Mouse (Mus musculus) ovary, postnatal 36 days (tissue): ENCODE measurements around the gene Sh3glb1.
A peak's percentile ranks its signal among the peaks of the same experiment; 100 is the strongest.

Source experiments
- DNase-seq: peaks from one replicate; pipeline ENCODE4 v3.0.0; 2022; ENCODE audit warnings: low spot score, mixed read lengths

Sh3glb1 gene

DNA sequence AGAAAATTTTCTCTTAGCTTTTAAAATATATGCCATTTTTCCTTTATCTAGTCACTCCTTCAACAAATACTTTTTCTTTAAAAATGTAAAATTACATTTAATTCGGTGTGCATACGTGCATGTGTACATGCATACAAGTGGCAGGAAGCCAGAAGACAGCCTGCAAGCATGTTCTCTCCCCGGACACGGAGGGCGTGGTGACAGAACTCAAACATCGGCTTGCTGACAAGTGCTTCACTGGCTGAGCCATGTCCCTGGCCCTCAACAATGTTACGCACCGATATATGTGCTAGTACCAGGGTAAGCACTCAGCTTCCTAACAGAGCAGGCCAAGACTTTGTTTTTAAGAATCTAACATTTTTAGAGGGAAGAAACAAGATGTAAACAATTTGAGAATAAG is 5.5 kb downstream of the Sh3glb1 start:
- no peak for DNase-seq

- DNase-seq = peak; percentile 44
These were observed 6.0 kb downstream of the Sh3glb1 start for GRCm38 (mm10) chr3:144714126-144714525.

GRCm38 (mm10) chr3:144711607-144712206 is 8.4 kb downstream of the Sh3glb1 start:
- no peak for DNase-seq

DNA sequence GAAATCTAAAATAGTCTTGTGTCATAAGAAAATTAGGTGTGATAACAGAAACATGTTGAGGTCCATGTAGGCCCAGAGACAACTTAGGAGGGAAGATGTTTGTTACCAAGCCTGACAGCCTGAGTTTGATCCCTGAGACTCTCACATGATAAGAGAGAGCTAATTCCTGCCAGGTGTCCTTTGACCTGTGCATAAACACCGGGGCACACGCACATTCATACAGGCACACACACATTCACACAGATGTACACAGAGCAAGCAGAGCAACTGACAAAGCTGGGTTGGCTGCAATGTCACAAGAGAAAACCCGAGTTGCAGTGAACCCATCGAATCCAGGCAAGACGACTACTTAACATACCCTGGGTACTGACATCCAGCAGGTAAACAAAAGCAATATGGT is 11.5 kb downstream of the Sh3glb1 start:
- DNase-seq = no peak

DNA sequence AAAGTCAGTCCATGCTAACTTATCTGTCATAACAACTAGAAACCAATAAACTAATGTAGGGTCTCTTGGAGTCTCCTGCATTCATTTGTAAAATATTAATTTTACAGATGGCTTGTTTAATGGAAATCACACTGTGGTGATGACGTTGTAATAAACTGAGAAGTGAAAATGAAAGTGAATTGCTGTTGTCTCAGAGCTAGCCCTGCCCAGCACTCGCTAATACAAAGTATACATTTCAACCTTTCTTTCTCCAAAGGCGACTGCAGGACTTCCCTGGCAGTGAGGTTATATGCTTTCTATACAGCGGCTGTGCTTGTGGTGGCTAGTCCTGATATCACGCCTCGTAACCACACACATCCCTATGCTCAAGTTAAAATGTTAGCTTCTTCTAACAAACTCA is 16.2 kb downstream of the Sh3glb1 start:
- DNase-seq = no peak

GRCm38 (mm10) chr3:144698790-144699433 is 21.2 kb downstream of the Sh3glb1 start:
- no peak for DNase-seq

- no peak for DNase-seq
These were observed 22.2 kb downstream of the Sh3glb1 start for GRCm38 (mm10) chr3:144697942-144698341.

- no peak for DNase-seq
These were observed 23.0 kb downstream of the Sh3glb1 start for GRCm38 (mm10) chr3:144697154-144697553.

GRCm38 (mm10) chr3:144694941-144695340 is 25.2 kb downstream of the Sh3glb1 start:
- no peak for DNase-seq

- no peak for DNase-seq
These were observed 26.1 kb downstream of the Sh3glb1 start for GRCm38 (mm10) chr3:144694040-144694439.

DNA sequence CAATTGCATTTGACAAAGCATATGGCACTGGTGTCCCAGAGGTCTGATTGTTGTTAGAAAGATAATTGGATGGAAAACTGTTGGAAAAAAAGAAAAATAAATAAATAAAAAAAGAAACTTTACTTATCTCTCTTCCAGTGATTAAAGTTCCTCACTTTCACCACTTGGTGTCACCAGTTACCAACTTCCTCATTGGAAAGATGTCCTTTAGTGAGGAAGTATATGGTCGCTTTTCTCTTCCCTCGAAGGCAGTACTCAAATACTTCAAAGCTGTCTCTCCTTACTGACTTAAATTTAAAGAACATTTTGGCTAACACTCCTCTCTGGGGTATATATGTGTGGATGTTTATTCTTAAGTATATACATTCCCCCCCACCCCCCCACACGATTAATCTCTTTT is 28.1 kb downstream of the Sh3glb1 start:
- DNase-seq = no peak

DNA sequence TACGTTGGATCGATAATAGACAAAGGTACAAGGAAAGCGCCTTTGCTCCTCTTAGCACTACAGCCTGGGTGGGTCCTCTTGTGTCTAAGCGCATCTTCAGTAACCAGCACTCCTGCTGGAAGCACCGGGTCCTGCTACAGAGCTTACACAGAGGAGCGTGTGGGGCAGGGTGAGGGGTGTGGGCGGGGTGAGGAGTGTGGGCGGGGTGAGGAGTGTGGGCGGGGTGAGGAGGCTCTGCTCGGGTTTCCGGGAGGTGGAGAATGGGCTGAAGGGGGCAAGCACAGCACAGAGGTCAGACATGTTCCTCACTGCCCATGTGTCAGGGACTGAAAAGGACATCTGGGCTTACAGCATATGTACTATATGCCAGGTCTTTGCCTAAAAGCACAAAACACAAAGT is 30.9 kb downstream of the Sh3glb1 start:
- no peak for DNase-seq

- no peak for DNase-seq
These were observed 31.9 kb downstream of the Sh3glb1 start for GRCm38 (mm10) chr3:144688284-144688683.

- DNase-seq = no peak
These were observed 32.5 kb downstream of the Sh3glb1 start for GRCm38 (mm10) chr3:144687618-144688017.

- no peak for DNase-seq
These were observed 34.0 kb downstream of the Sh3glb1 start for GRCm38 (mm10) chr3:144686146-144686545.

DNA sequence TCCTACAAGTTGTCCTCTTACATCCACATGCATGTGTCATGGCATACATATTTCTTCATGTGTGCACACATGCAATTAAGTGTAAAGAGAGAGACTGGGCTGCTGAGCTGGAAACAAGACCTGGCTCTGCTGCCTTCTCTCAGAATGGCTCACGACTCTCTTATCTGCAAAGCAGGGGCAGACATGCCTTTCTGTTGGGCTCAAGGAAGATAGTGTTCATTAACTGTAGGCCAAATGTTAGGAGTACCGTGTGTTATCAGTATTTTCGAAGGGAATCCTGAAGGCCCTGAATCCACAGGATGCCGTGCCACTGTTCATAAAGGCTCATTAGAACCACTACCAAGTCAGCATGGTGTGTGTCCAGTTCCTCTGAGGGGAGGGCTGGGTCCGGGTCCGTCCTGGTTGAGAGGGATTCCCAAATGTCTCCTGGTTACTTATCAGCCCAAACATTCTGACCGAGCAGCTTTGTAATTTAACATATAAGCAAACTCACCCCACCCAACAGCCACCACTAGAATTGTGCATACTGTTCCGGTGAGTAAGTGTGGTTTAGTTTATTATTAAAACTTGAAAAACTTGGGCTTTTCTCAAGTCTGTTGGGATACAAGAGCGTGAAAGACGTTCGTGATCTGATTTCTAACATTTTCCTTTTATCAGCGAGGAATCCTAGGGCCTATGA is 36.9 kb downstream of the Sh3glb1 start:
- DNase-seq = no peak

DNA sequence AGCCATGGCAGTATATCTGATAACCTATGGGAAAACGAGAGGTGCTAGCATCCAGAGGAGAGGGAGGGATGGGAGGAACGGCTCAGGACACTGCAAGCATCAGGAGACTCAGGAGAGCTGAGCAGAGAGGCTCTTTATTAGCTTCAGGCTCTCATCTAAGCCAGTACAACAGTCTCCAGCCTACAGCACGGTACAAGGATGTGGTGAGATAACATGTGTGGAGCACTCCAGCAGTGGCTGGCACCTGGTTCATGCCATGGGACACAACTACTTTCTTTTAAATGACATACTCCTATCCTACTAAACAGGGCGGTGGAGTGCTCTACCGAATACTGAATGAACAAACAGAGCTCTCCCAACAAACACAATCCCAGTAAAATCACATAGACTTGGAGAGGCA is 38.6 kb downstream of the Sh3glb1 start:
- no peak for DNase-seq

DNA sequence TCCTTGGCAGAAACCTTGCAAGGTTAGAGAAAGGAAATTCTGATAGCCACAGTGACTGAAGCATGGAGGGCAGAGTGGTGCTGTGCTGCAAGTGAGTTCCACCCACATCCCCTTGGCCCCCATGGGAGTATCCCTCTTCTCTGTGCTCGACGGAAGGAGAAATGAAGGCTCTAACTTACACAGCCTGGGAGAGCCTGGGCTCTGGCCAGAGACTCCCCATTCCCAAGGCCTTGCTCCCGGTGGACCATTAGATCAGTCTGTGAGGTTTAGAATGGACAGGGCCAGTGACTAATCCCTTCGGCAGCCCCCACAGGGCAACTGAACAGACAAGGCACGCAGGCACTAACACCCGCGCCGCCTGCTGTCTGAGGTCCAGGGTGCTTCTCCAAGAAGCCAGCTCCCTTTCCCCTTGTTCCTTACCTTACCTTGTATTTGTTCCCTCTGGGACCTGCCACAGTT is 40.4 kb downstream of the Sh3glb1 start:
- no peak for DNase-seq

DNA sequence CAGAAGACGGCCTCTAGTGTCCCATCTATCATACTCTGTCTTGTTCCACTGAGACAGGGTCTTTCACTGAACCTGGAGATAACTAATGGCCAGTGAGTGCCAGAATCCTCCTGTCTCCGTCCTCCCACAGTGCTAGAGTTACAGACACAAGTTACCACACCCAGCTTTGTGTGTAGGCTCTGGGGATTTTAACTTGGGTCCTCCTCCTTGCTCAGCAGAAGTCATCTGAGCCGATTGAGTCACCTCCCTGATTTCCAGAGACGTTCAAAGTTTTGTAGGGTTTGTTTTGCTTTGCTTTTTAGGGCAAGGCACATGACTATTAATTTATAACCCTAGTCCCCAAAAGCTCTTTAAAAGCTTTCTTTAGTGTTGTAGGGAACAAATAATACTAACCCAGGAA is 41.0 kb downstream of the Sh3glb1 start:
- no peak for DNase-seq

- no peak for DNase-seq
These were observed 42.4 kb downstream of the Sh3glb1 start for GRCm38 (mm10) chr3:144677751-144678150.

DNA sequence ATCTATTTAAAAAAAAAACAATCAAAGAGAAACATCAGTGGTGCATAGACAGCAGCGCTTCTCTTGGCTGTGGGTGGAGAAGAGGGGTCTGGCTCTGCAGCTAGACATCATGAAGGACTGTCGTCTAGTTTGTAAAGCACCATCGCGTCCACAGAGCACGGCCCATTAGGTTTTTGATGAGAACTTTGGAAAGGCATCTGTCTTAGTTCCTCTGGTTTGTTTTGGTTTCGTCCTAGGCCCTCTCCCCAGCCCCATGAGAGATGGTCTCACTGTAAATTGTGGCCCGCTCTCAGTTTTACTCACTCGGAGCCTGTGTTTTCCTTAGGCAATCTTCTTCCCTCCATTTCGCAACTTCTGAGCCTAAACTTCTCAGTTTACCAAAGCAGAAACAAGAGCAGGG is 43.9 kb downstream of the Sh3glb1 start:
- no peak for DNase-seq

DNA sequence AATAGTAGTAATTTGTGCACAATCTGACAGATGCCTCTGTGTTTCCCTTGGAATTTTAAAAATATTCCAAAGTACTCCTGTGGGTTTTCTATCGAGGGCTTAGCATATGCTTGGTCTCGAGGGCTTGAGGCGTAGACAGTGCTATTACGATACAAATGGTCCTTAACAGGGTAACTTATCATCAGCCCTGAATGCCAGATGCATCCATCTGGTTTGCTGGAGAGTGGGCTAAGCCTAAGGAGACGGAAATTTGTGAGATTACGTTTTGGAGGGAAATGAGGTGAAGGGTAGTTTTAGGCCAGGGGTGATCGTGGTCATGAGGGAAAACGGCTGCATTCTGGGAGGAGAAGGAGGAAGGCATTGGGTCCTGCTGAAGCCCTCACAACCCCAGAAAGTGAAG is 48.1 kb downstream of the Sh3glb1 start:
- DNase-seq = no peak
